Mouse (Mus musculus): ENCODE results near the gene Frem2.
A peak's percentile ranks its signal among the peaks of the same experiment; 100 is the strongest.

Gene Frem2

GRCm38 (mm10) chr3:53469650-53470049 is 187.5 kb downstream of the Frem2 start:
- no peak for DNase-seq (ENCODE audit: low read depth, low spot score)

DNA sequence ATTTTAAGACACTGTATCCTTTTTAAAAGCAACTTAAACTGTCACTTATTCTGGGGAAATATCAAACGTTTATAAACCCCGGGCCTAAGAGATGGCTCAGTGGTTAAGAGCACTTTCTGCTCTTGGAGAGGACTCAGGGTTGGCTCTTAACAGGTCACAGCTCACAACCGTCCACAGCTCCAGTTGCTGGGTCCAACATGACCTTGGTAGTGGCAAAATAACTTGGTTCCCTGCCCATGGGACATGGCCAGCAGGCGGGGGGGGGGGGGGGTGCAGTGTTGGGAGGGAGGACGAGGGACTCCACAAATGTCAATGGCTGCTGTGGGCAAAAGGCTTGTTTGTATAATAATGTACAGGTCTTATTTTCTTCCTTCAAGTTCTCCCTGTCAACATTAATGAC is 189.8 kb downstream of the Frem2 start:
- no peak for DNase-seq (ENCODE audit: low read depth, low spot score)

GRCm38 (mm10) chr3:53466481-53466880 is 190.7 kb downstream of the Frem2 start:
- peak; percentile 18 for DNase-seq (ENCODE audit: low read depth, low spot score)

GRCm38 (mm10) chr3:53465330-53465729 is 191.8 kb downstream of the Frem2 start:
- DNase-seq (ENCODE audit: low read depth, low spot score), result no peak

DNA sequence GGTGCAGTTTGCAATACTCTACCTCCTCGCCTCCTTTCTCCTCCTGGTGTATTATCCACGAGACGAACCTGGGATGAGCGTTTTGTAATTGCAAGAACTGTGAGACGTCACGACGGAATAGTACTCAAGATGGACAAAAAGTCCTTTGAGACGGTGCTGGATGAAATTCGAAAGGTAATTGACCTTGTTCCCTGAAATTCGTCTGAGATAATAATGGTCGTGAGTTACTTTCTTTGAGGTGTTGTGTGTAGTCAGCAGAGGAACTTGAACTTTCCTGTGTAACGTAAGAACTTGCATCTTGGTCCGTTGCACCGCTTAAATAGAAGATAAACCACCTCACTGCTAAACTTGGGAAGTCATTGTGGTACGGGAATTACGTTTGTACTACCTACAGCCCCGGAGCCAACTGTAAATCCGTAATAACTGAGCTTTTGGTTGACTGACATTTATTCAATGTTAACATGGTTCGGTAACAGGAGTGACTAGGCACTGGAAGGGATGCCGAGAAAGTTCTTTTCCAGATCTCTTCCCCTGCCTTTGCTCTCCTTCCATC is 192.9 kb downstream of the Frem2 start:
- DNase-seq (ENCODE audit: low read depth, low spot score), result peak; percentile 28
